Mouse (Mus musculus) forebrain, embryonic 15.5 days (tissue): ENCODE data around the gene Ubr2. TPM values are rescaled to one million over a fixed set of nuclear protein-coding genes. Genes with fewer than 3 reads are reported as not detected.

ENCODE experiments used
- ATAC-seq: fragments of 200-750 bp; cut with Nextera tagmentation; replicated peaks from 2 replicates; pipeline ENCODE4 v1.8.0; 2017; ENCODE audit warnings: mild to moderate bottlenecking, moderate TSS enrichment, moderate library complexity
- H3K27ac ChIP-seq: fragments of 300-500 bp; sonication (generic); replicated peaks from 2 replicates; pipeline ENCODE4 v1.5.1; 2015; ENCODE audit warnings: mild to moderate bottlenecking, inconsistent platforms
- H3K27me3 ChIP-seq: fragments of 300-500 bp; sonication (generic); 2 replicates; pipeline ENCODE4 v1.6.1; 2015; ENCODE audit warnings: inconsistent platforms
- H3K36me3 ChIP-seq: fragments of 300-500 bp; sonication (generic); 2 replicates; pipeline ENCODE4 v1.6.1; 2015; ENCODE audit warnings: mild to moderate bottlenecking, inconsistent platforms
- H3K4me1 ChIP-seq: fragments of 300-500 bp; sonication (generic); 2 replicates; pipeline ENCODE4 v1.6.1; 2015; ENCODE audit warnings: inconsistent platforms
- H3K4me2 ChIP-seq: fragments of 300-500 bp; sonication (generic); replicated peaks from 2 replicates; pipeline ENCODE4 v1.6.1; 2015; ENCODE audit warnings: mild to moderate bottlenecking, inconsistent platforms
- H3K4me3 ChIP-seq: fragments of 300-500 bp; sonication (generic); 2 replicates; pipeline ENCODE4 v1.5.1; 2015; ENCODE audit warnings: mild to moderate bottlenecking, inconsistent platforms
- H3K9ac ChIP-seq: fragments of 300-500 bp; sonication (generic); replicated peaks from 2 replicates; pipeline ENCODE4 v1.6.1; 2015; ENCODE audit warnings: mild to moderate bottlenecking, inconsistent platforms
- H3K9me3 ChIP-seq: fragments of 300-500 bp; sonication (generic); 2 replicates; pipeline ENCODE4 v1.6.1; 2016; ENCODE audit warnings: inconsistent platforms
- WGBS: fragments of 180-500 bp; shearing (Covaris S2); methylation state at CpG from one replicate; pipeline ENCODE4 v1.1.7; 2015; ENCODE audit warnings: mixed read lengths; 5-methylcytosine and 5-hydroxymethylcytosine counted together
- polyA plus RNA-seq: library from polyadenylated mRNA; unstranded; fragments of >200 nt; fragmentation: Nextera tagmentation; extraction: Ambion mirVana; gene quantifications from 2 replicates; pipeline ENCODE4 v1.2.1, GENCODE M21; 2015

Gene Ubr2
- polyA plus RNA-seq, 1 experiment from 2014 or later = 17.4 TPM

GRCm38 (mm10) chr17:46946276-46946675 lies 64.1 kb downstream of the Ubr2 start:
- peaks cover 79% of the 10 kb centered on the region for H3K36me3 ChIP-seq
- no peaks in the 10 kb centered on the region for H3K4me1 ChIP-seq
- no peak overlapping the region for H3K27ac ChIP-seq
- ATAC-seq = no peak
- H3K27me3 ChIP-seq = no peaks in the 10 kb centered on the region
- H3K9ac ChIP-seq = no peak overlapping the region
- no peak overlapping the region for H3K4me3 ChIP-seq
- WGBS = 91% methylated on average over 9 of the region's 9 CpGs
- H3K9me3 ChIP-seq = no peaks in the 10 kb centered on the region
- H3K4me2 ChIP-seq = no peak overlapping the region

DNA sequence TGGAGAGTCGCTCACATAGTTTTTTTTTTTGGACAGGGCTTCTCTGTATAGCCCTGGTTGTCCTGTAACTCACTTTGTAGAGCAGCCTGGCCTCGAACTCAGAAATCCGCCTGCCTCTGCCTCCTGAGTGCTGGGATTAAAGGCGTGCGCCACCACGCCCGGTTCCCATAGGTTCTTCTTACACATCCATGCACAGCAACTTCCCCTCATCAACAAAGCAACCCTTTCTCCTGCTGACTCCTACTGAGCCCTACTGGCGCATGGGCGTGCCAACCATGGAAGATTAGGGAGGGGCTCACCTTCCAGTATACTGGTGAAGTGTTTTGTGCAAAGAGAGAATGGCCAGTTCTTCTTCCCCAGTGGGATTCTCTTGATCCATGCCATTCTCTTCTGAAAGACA lies 67.9 kb downstream of the Ubr2 start:
- 92% methylated on average over 9 of the region's 9 CpGs for WGBS
- Histone ChIP-seq H3K9me3 (no peaks in the 10 kb centered on the region), H3K4me2 (no peak overlapping the region), H3K4me3 (no peak overlapping the region), H3K27me3 (no peaks in the 10 kb centered on the region), H3K4me1 (no peaks in the 10 kb centered on the region), H3K9ac (no peak overlapping the region), H3K27ac (no peak overlapping the region), H3K36me3 (peaks cover 96% of the 10 kb centered on the region)
- no peak for ATAC-seq

- H3K27ac ChIP-seq = no peak overlapping the region
Observed at GRCm38 (mm10) chr17:46940461-46940860, 69.9 kb downstream of the Ubr2 start.

GRCm38 (mm10) chr17:46933557-46934348 lies 76.6 kb downstream of the Ubr2 start:
- Histone ChIP-seq H3K4me3 (no peak overlapping the region), H3K27ac (no peak overlapping the region), H3K36me3 (peaks cover 92% of the 10 kb centered on the region), H3K4me1 (no peaks in the 10 kb centered on the region), H3K4me2 (no peak overlapping the region), H3K9ac (no peak overlapping the region), H3K9me3 (no peaks in the 10 kb centered on the region), H3K27me3 (no peaks in the 10 kb centered on the region)
- WGBS = 76% methylated on average over 19 of the region's 19 CpGs
- ATAC-seq = no peak

More at GRCm38 (mm10) chr17:46940461-46940860, 69.9 kb downstream of the Ubr2 start:
- H3K9ac ChIP-seq = no peak overlapping the region
- H3K36me3 ChIP-seq = peaks cover 98% of the 10 kb centered on the region
- no peaks in the 10 kb centered on the region for H3K27me3 ChIP-seq
- WGBS = 92% methylated on average over 8 of the region's 8 CpGs
- ATAC-seq = no peak
- no peaks in the 10 kb centered on the region for H3K4me1 ChIP-seq
- H3K9me3 ChIP-seq = no peaks in the 10 kb centered on the region
- no peak overlapping the region for H3K4me2 ChIP-seq
- H3K4me3 ChIP-seq = no peak overlapping the region

- WGBS = 98% methylated on average over 5 of the region's 5 CpGs
- Histone ChIP-seq H3K4me3 (no peak overlapping the region), H3K27me3 (no peaks in the 10 kb centered on the region), H3K4me1 (no peaks in the 10 kb centered on the region), H3K36me3 (peaks cover 86% of the 10 kb centered on the region), H3K9me3 (no peaks in the 10 kb centered on the region), H3K9ac (no peak overlapping the region), H3K4me2 (no peak overlapping the region), H3K27ac (no peak overlapping the region)
- ATAC-seq = no peak
Observed at GRCm38 (mm10) chr17:46932961-46933360, 77.4 kb downstream of the Ubr2 start.

GRCm38 (mm10) chr17:46929897-46930296 lies 80.5 kb downstream of the Ubr2 start:
- no peaks in the 10 kb centered on the region for H3K4me1 ChIP-seq
- no peaks in the 10 kb centered on the region for H3K27me3 ChIP-seq
- H3K9me3 ChIP-seq = no peaks in the 10 kb centered on the region
- no peak overlapping the region for H3K4me3 ChIP-seq
- H3K9ac ChIP-seq = no peak overlapping the region
- H3K36me3 ChIP-seq = peaks cover 56% of the 10 kb centered on the region
- no peak overlapping the region for H3K4me2 ChIP-seq
- 93% methylated on average over 7 of the region's 7 CpGs for WGBS
- no peak overlapping the region for H3K27ac ChIP-seq
- ATAC-seq = no peak

DNA sequence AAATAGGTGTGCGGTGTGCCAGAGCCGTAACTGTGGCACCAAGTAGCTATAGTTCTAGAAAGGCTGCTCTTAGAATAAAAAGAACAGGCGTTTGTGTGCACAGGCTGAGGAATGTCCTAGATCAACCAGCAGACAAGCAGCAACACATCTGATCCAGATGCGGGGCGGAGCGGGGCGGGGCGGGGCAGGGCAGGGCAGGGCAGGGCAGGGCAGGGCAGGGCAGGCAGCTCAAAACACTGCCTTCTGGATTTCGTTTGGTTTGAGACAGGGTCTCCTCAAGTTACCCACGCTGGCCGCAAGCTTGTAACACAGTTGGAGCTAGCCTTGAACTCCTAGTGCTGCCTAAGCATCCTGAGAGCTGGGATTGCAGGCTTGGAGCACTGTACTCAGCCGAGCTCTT lies 81.1 kb downstream of the Ubr2 start:
- ATAC-seq = no peak
- Histone ChIP-seq H3K36me3 (peaks cover 50% of the 10 kb centered on the region), H3K9ac (no peak overlapping the region), H3K4me3 (no peak overlapping the region), H3K9me3 (no peaks in the 10 kb centered on the region), H3K4me2 (no peak overlapping the region), H3K4me1 (no peaks in the 10 kb centered on the region), H3K27me3 (no peaks in the 10 kb centered on the region), H3K27ac (no peak overlapping the region)
- WGBS = 86% methylated on average over 12 of the region's 12 CpGs

DNA sequence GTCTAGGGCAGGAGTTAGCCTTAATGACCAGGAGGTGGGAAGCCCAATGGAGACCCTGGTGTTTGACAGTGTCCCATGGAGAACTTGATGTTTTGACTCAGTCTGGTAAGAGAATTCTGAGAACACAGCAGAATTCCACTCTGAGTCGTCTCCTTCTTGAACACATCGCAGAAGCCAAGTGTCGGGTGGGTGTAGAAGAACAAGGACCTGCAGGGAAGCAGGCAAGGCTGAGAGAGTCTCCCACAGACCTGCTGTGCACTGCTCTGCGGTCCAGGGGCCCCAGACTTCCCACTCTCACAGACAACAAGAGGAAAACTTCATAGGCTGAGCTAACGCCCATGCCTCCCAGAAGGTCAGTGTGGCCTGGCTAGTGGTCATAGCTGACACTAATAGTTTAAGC lies 82.6 kb downstream of the Ubr2 start:
- Histone ChIP-seq H3K4me3 (no peak overlapping the region), H3K9me3 (no peaks in the 10 kb centered on the region), H3K9ac (no peak overlapping the region), H3K4me1 (no peaks in the 10 kb centered on the region), H3K4me2 (no peak overlapping the region), H3K27ac (no peak overlapping the region), H3K36me3 (peaks cover 35% of the 10 kb centered on the region), H3K27me3 (no peaks in the 10 kb centered on the region)
- ATAC-seq = no peak
- WGBS = 94% methylated on average over 5 of the region's 5 CpGs

GRCm38 (mm10) chr17:46926941-46927340 lies 83.4 kb downstream of the Ubr2 start:
- peaks cover 27% of the 10 kb centered on the region for H3K36me3 ChIP-seq
- H3K4me2 ChIP-seq = no peak overlapping the region
- H3K27ac ChIP-seq = no peak overlapping the region
- WGBS = 77% methylated on average over 3 of the region's 3 CpGs
- no peaks in the 10 kb centered on the region for H3K27me3 ChIP-seq
- H3K4me1 ChIP-seq = no peaks in the 10 kb centered on the region
- no peaks in the 10 kb centered on the region for H3K9me3 ChIP-seq
- no peak for ATAC-seq
- H3K9ac ChIP-seq = no peak overlapping the region
- no peak overlapping the region for H3K4me3 ChIP-seq

GRCm38 (mm10) chr17:46926192-46926591 lies 84.2 kb downstream of the Ubr2 start:
- 45% methylated on average over 6 of the region's 6 CpGs for WGBS
- Histone ChIP-seq H3K4me3 (no peak overlapping the region), H3K36me3 (peaks cover 19% of the 10 kb centered on the region), H3K4me1 (no peaks in the 10 kb centered on the region), H3K9ac (no peak overlapping the region), H3K27me3 (no peaks in the 10 kb centered on the region), H3K9me3 (no peaks in the 10 kb centered on the region), H3K27ac (no peak overlapping the region), H3K4me2 (no peak overlapping the region)
- ATAC-seq = no peak

GRCm38 (mm10) chr17:46920855-46921254 lies 89.5 kb downstream of the Ubr2 start:
- H3K36me3 ChIP-seq = no peaks in the 10 kb centered on the region
- H3K4me3 ChIP-seq = no peak overlapping the region
- H3K4me1 ChIP-seq = no peaks in the 10 kb centered on the region
- no peak overlapping the region for H3K9ac ChIP-seq
- 59% methylated on average over 6 of the region's 6 CpGs for WGBS
- no peaks in the 10 kb centered on the region for H3K9me3 ChIP-seq
- no peak overlapping the region for H3K4me2 ChIP-seq
- H3K27ac ChIP-seq = no peak overlapping the region
- no peak for ATAC-seq
- no peaks in the 10 kb centered on the region for H3K27me3 ChIP-seq

- Histone ChIP-seq H3K4me3 (no peak overlapping the region), H3K36me3 (no peaks in the 10 kb centered on the region), H3K9me3 (no peaks in the 10 kb centered on the region), H3K27ac (no peak overlapping the region), H3K9ac (no peak overlapping the region), H3K4me1 (no peaks in the 10 kb centered on the region), H3K27me3 (no peaks in the 10 kb centered on the region), H3K4me2 (no peak overlapping the region)
- 38% methylated on average over 4 of the region's 4 CpGs for WGBS
- no peak for ATAC-seq
Observed at GRCm38 (mm10) chr17:46918951-46919350, 91.4 kb downstream of the Ubr2 start.

- Histone ChIP-seq H3K4me2 (no peak overlapping the region), H3K9ac (no peak overlapping the region), H3K4me1 (no peaks in the 10 kb centered on the region), H3K9me3 (no peaks in the 10 kb centered on the region), H3K27me3 (no peaks in the 10 kb centered on the region), H3K27ac (no peak overlapping the region), H3K36me3 (no peaks in the 10 kb centered on the region), H3K4me3 (no peak overlapping the region)
- WGBS = 74% methylated on average over 3 of the region's 3 CpGs
- no peak for ATAC-seq
Observed at GRCm38 (mm10) chr17:46915129-46915528, 95.2 kb downstream of the Ubr2 start.
